Mouse (Mus musculus): ENCODE data around the gene Ttll10. TPM values are rescaled to one million over a fixed set of nuclear protein-coding genes. Genes with fewer than 3 reads are reported as not detected.

The Ttll10 gene
- polyA plus RNA-seq, 1 experiment from 2014 or later: 0.54 TPM

DNA sequence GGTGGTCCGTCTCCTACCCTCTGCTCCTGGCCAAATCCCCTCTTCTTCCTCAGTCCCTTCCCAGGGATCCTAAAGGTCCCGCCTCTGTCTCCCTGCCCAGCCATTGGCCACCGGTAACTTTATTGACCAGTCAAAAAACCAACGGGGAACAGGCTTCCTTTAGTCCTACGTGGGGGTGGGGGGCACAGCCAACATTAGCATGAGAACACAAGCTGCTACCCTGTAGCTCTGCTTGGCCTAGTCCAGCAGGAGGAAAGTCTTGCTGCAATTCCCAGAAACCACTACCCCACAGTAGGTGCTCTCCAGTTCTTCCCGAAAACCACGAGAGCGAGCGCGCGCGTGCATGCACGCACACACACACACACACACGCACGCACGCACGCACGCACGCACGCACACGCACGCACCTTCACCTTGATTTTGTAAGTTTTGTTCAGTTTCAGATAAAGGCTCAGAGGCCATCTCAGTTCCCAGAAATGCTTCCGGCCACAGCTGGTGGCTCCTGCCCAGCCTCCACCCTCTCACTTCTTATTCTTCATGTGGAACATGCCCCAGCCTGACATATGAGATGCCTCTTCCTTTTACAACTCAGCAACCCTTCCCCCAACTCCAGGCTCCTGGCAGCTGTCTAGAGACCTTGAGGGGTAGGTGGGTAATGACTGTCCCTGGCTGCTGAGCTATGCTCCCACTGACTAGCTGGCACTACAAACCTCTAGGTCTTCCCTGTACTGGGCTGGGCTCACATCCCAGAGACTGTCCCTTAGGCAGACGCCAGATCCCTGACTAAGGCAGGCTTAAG lies 27.4 kb downstream of the Ttll10 start:
- Histone ChIP-seq H3K4me1 (peaks cover 51% of the 10 kb centered on the region), H3K36me3 (peaks cover 29% of the 10 kb centered on the region), H3K9me3 (replicated peaks) (no peaks in the 10 kb centered on the region), H3K4me3 (peak overlapping the region; percentile 63), H3K27ac (peak overlapping the region; percentile 90), H3K27me3 (ENCODE audit: low read depth, poor library complexity, severe bottlenecking) (peaks cover 30% of the 10 kb centered on the region)
- 2% methylated on average over 24 of the region's 24 CpGs for WGBS
- DNase-seq (ENCODE audit: low spot score): peak; percentile 82

- DNase-seq (ENCODE audit: low spot score): no peak
- peaks cover 25% of the 10 kb centered on the region for H3K27me3 ChIP-seq (ENCODE audit: low read depth, poor library complexity, severe bottlenecking)
- peaks cover 35% of the 10 kb centered on the region for H3K36me3 ChIP-seq
- peak overlapping the region; percentile 90 for H3K27ac ChIP-seq
- peak overlapping the region; percentile 63 for H3K4me3 ChIP-seq
- no peaks in the 10 kb centered on the region for H3K9me3 ChIP-seq (replicated peaks)
- 5% methylated on average over 7 of the region's 7 CpGs for WGBS
- peaks cover 51% of the 10 kb centered on the region for H3K4me1 ChIP-seq
Observed at GRCm38 (mm10) chr4:156031255-156031592, 28.0 kb downstream of the Ttll10 start.

DNA sequence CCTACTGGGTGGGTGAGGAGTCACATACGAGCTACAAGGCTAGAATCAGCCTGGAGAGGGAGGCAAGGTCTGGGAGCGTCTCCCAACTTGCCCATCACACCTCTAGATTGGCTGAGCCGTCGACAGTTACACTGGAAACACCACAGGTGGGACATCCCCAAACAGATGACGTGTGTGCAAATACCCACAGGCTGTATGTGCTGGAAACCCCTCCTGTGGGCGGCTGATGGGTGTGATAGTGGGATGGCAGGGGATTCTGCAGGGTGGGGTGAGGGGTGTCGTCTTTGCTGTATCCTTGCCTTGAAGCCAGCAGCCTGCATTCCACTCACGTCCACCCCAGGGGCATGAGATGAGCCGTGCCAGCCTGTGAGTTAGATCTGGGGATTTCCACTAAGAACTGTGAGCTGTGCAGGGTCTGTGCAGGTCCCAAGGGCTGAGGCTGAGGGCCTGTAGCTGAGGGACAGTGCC lies 28.5 kb downstream of the Ttll10 start:
- Histone ChIP-seq H3K9me3 (replicated peaks) (no peaks in the 10 kb centered on the region), H3K4me3 (peak overlapping the region; percentile 63), H3K4me1 (peaks cover 46% of the 10 kb centered on the region), H3K36me3 (peaks cover 40% of the 10 kb centered on the region), H3K27ac (peak overlapping the region; percentile 90), H3K27me3 (ENCODE audit: low read depth, poor library complexity, severe bottlenecking) (peaks cover 20% of the 10 kb centered on the region)
- 68% methylated on average over 9 of the region's 9 CpGs for WGBS
- no peak for DNase-seq (ENCODE audit: low spot score)

- Histone ChIP-seq H3K4me1 (peaks cover 33% of the 10 kb centered on the region), H3K4me3 (no peak overlapping the region), H3K27ac (no peak overlapping the region), H3K9me3 (replicated peaks) (no peaks in the 10 kb centered on the region), H3K36me3 (peaks cover 44% of the 10 kb centered on the region), H3K27me3 (ENCODE audit: low read depth, poor library complexity, severe bottlenecking) (no peaks in the 10 kb centered on the region)
- DNase-seq (ENCODE audit: low spot score): no peak
- WGBS: 92% methylated on average over 7 of the region's 7 CpGs
Observed at GRCm38 (mm10) chr4:156028580-156028979, 30.6 kb downstream of the Ttll10 start.

GRCm38 (mm10) chr4:156026013-156026412 lies 33.2 kb downstream of the Ttll10 start, which contains the start of gene Tnfrsf18:
Gene Tnfrsf18, plus strand, starts transcription at chr4:156026164.
- Histone ChIP-seq H3K9me3 (replicated peaks) (no peaks in the 10 kb centered on the region), H3K4me1 (peaks cover 10% of the 10 kb centered on the region), H3K36me3 (peaks cover 50% of the 10 kb centered on the region), H3K27me3 (ENCODE audit: low read depth, poor library complexity, severe bottlenecking) (no peaks in the 10 kb centered on the region), H3K4me3 (no peak within 1 kb of the TSS), H3K27ac (no peak within 1 kb of the TSS)
- DNase-seq (ENCODE audit: low spot score): no peak
- WGBS: 59% methylated on average over 4 of the region's 4 CpGs

DNA sequence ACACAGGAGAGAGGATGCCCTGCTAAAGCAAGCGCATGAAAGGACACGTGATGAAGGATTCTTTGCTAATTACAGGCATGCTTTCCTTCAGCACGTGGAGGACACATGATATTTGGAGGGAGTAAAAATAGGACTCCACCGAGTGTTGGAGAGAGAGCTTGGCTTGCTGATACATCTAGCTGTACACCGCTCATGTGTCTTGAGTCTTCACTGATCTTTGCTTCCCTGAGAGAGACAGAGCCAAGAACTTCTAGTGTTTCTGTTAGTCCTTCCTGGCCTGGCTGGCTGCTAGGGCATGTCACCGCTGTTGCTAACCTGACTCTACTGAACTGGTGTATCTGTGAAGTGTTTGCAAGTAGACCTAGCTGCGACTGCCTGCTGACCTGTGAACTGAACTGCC lies 35.0 kb downstream of the Ttll10 start:
- no peak for DNase-seq (ENCODE audit: low spot score)
- H3K4me1 ChIP-seq: no peaks in the 10 kb centered on the region
- no peak overlapping the region for H3K27ac ChIP-seq
- 93% methylated on average over 7 of the region's 7 CpGs for WGBS
- H3K9me3 ChIP-seq (replicated peaks): no peaks in the 10 kb centered on the region
- no peak overlapping the region for H3K4me3 ChIP-seq
- H3K27me3 ChIP-seq (ENCODE audit: low read depth, poor library complexity, severe bottlenecking): no peaks in the 10 kb centered on the region
- peaks cover 49% of the 10 kb centered on the region for H3K36me3 ChIP-seq

DNA sequence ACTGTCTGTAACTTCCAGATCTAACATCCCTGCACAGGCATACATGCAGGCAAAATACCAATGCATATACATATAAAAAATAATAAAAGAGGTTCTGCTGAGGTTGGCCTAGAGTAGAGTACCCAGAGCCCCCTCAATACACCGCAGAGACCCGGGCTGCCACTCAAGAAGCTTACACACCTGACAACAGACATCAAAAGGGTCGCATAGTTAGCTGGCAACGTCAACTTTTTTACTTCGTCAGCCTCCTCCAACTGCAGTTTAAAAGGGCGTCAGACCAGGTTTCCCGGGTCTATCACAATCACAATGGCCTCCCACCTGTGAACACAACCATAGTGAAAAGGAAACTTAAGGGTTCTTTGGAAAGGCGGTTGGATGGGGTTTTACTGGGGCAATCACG lies 35.7 kb downstream of the Ttll10 start:
- Histone ChIP-seq H3K9me3 (replicated peaks) (no peaks in the 10 kb centered on the region), H3K4me1 (no peaks in the 10 kb centered on the region), H3K4me3 (no peak overlapping the region), H3K27me3 (ENCODE audit: low read depth, poor library complexity, severe bottlenecking) (no peaks in the 10 kb centered on the region), H3K27ac (no peak overlapping the region), H3K36me3 (peaks cover 45% of the 10 kb centered on the region)
- WGBS: 81% methylated on average over 9 of the region's 9 CpGs
- no peak for DNase-seq (ENCODE audit: low spot score)

GRCm38 (mm10) chr4:156021942-156022419 lies 37.2 kb downstream of the Ttll10 start:
- no peaks in the 10 kb centered on the region for H3K9me3 ChIP-seq (replicated peaks)
- 67% methylated on average over 9 of the region's 9 CpGs for WGBS
- H3K4me3 ChIP-seq: no peak overlapping the region
- H3K27ac ChIP-seq: no peak overlapping the region
- DNase-seq (ENCODE audit: low spot score): no peak
- H3K4me1 ChIP-seq: no peaks in the 10 kb centered on the region
- H3K36me3 ChIP-seq: peaks cover 30% of the 10 kb centered on the region
- H3K27me3 ChIP-seq (ENCODE audit: low read depth, poor library complexity, severe bottlenecking): no peaks in the 10 kb centered on the region

GRCm38 (mm10) chr4:156021381-156021780 lies 37.8 kb downstream of the Ttll10 start:
- Histone ChIP-seq H3K27me3 (ENCODE audit: low read depth, poor library complexity, severe bottlenecking) (no peaks in the 10 kb centered on the region), H3K36me3 (peaks cover 26% of the 10 kb centered on the region), H3K27ac (no peak overlapping the region), H3K9me3 (replicated peaks) (no peaks in the 10 kb centered on the region), H3K4me3 (no peak overlapping the region), H3K4me1 (no peaks in the 10 kb centered on the region)
- 67% methylated on average over 3 of the region's 3 CpGs for WGBS
- DNase-seq (ENCODE audit: low spot score): no peak

- Histone ChIP-seq H3K4me3 (no peak overlapping the region), H3K4me1 (no peaks in the 10 kb centered on the region), H3K36me3 (peaks cover 29% of the 10 kb centered on the region), H3K27me3 (ENCODE audit: low read depth, poor library complexity, severe bottlenecking) (no peaks in the 10 kb centered on the region), H3K9me3 (replicated peaks) (no peaks in the 10 kb centered on the region), H3K27ac (no peak overlapping the region)
- no peak for DNase-seq (ENCODE audit: low spot score)
- WGBS: 90% methylated on average over 12 of the region's 12 CpGs
Observed at GRCm38 (mm10) chr4:156019771-156020170, 39.4 kb downstream of the Ttll10 start.

GRCm38 (mm10) chr4:156014436-156014835 lies 44.8 kb downstream of the Ttll10 start:
- Histone ChIP-seq H3K9me3 (replicated peaks) (no peaks in the 10 kb centered on the region), H3K4me3 (no peak overlapping the region), H3K27ac (no peak overlapping the region), H3K4me1 (no peaks in the 10 kb centered on the region), H3K36me3 (peaks cover 67% of the 10 kb centered on the region), H3K27me3 (ENCODE audit: low read depth, poor library complexity, severe bottlenecking) (no peaks in the 10 kb centered on the region)
- 86% methylated on average over 2 of the region's 2 CpGs for WGBS
- no peak for DNase-seq (ENCODE audit: low spot score)

DNA sequence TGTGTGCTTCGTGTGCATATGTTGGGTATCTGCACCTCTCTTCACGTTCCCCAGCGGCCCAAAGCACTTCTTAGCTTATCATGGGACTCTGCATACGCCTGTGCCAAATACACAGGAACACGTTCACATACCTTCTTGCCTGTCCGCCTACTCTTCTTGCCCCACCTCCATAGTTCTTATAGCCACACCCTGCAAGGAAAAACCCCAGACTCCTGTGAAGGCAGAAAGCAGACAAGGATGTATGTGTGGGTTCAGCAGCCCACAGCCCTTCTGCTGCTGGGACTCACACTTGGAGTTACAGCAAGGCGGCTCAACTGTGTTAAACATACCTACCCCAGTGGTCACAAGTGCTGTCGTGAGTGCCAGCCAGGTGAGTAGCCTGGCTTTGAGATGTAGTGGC lies 45.6 kb downstream of the Ttll10 start, which contains the start of gene Tnfrsf4:
Tnfrsf4 (plus strand) TSS at position 207 of the 400 bp plus-strand sequence.
- no peak for DNase-seq (ENCODE audit: low spot score)
- Histone ChIP-seq H3K36me3 (peaks cover 75% of the 10 kb centered on the region), H3K4me3 (no peak within 1 kb of the TSS), H3K9me3 (replicated peaks) (no peaks in the 10 kb centered on the region), H3K27ac (no peak within 1 kb of the TSS), H3K27me3 (ENCODE audit: low read depth, poor library complexity, severe bottlenecking) (no peaks in the 10 kb centered on the region), H3K4me1 (no peaks in the 10 kb centered on the region)
- whole genome bisulfite sequencing: 84% methylated on average over 8 of the region's 8 CpGs

- Histone ChIP-seq H3K27ac (no peak overlapping the region), H3K4me1 (no peaks in the 10 kb centered on the region), H3K4me3 (no peak overlapping the region), H3K9me3 (replicated peaks) (no peaks in the 10 kb centered on the region), H3K36me3 (peaks cover 96% of the 10 kb centered on the region), H3K27me3 (ENCODE audit: low read depth, poor library complexity, severe bottlenecking) (no peaks in the 10 kb centered on the region)
- no peak for DNase-seq (ENCODE audit: low spot score)
- WGBS: 94% methylated on average over 4 of the region's 4 CpGs
Observed at GRCm38 (mm10) chr4:156008369-156008768, 50.8 kb downstream of the Ttll10 start.
